Mouse (Mus musculus) NIH3T3 (cell line): ENCODE measurements around the gene Klhl35.

Source experiments
- DNase-seq: peaks from one replicate; pipeline ENCODE4 v3.0.0-alpha.2; 2012; ENCODE audit warnings: low read depth

Gene Klhl35

GRCm38 (mm10) chr7:99452859-99453258, 12.9 kb upstream of the Klhl35 start:
- no peak for DNase-seq

DNA sequence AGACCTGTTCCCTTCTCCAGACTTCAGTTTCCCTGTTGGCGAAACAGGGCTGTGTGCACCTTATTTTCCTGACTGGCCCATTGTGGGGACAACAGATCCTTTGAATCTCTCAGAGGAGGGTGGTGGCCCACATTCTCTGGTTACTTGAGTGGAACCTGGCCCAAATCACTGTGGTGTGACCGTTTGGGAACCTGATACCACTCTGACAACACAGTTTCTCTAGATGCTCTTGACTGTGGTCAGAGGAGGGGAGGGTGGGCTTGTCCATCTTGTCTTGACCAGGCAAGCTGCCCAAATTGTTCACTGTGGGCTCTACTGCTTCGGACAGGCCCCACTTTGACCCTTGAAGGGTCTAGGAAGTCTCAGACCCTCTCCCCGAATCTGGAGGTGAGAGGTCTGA, 11.8 kb upstream of the Klhl35 start:
- DNase-seq, result no peak

GRCm38 (mm10) chr7:99458849-99459248, 7.0 kb upstream of the Klhl35 start:
- no peak for DNase-seq

- peak; percentile 24 for DNase-seq
These were observed 5.7 kb upstream of the Klhl35 start for GRCm38 (mm10) chr7:99459888-99460652.

- no peak for DNase-seq
These were observed 2.7 kb upstream of the Klhl35 start for GRCm38 (mm10) chr7:99463120-99463519.

- DNase-seq, result no peak
These were observed 2.1 kb downstream of the Klhl35 start for GRCm38 (mm10) chr7:99467916-99468282.

GRCm38 (mm10) chr7:99468283-99469132, 2.7 kb downstream of the Klhl35 start:
- DNase-seq, result no peak

GRCm38 (mm10) chr7:99469680-99470405, 4.0 kb downstream of the Klhl35 start:
- no peak for DNase-seq

GRCm38 (mm10) chr7:99471578-99471977, 5.8 kb downstream of the Klhl35 start:
- no peak for DNase-seq

- peak; percentile 21 for DNase-seq
These were observed 8.0 kb downstream of the Klhl35 start for GRCm38 (mm10) chr7:99473638-99474407.

DNA sequence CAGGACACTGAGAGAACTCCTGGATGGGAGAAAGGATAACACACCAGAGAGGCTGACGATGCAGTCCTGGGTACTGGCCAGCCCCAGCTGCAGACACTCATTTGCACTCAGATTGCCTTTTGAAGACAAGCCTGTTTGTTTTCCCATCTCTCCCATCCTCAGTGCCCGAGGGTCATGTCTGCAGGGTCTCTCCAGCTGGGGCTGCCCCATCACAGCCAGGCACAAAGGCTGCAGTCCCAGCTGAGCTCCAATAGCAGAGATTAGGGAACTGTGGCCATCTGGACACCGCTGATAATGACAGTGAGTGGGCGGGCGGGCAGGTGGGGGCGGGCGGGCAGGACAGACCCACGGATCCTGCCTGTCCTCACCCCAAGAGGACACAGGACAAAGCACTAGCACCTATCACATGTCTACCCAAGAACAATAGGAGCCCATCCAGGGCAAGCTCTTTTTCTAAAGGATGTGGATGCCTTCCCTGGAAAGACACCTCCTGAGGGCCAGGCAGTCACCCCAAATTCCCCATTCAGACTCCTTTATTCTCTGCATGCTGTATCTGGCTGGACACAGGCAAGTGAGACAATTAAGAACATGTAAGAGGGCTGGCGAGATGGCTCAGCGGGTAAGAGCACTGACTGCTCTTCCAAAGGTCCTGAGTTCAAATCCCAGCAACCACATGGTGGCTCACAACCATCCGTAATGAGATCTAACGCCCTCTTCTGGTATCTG, 9.2 kb downstream of the Klhl35 start:
- DNase-seq, result no peak

DNA sequence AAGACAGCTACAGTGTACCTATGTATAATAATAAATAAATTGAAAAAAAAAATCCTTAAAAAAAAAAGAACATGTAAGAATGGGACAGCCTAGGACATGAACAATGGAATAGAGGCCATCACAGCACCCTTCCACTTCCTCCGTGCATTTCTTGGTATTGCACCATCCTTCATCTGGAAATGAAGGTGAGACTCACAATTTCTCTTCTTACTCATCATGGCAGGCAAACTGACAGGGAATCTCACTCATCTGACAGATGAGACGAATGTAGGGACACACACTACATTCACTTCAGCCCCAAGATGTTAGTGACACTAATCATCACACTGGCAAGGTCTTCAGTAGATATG, 9.7 kb downstream of the Klhl35 start:
- DNase-seq, result no peak

DNA sequence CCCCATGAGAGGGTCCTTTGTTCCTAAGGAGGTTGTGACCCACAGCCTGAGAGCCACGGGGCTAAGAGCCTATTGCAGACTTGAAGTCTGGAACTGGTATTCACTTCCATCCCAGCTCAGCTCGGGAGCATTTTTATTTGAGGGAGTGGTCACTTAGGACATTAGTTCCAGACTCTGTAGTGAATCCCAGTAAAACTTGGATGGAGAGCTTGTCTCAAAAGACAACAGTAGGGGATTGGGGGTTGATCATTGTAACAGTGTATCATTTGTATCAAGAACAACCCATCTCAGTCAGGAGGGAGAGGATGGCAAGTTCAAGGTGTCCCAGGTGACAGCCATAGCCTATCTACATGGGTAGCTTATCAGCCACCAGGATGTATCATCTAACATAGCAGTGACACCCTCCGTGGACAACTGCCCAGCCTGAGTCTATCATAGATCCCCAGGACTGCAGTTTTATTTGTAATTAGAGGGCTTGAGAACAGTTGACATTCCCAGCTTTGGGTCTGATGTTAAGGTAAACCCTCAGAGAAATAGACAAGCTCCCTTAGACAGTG, 10.8 kb downstream of the Klhl35 start:
- DNase-seq, result no peak

GRCm38 (mm10) chr7:99477235-99477634, 11.4 kb downstream of the Klhl35 start:
- peak; percentile 17 for DNase-seq

GRCm38 (mm10) chr7:99482637-99483036, 16.8 kb downstream of the Klhl35 start:
- DNase-seq, result peak; percentile 18

- peak; percentile 96 for DNase-seq
These were observed 17.6 kb downstream of the Klhl35 start, which contains the start of gene Rps3 for GRCm38 (mm10) chr7:99483271-99483923. TSS of gene Rps3 (minus strand) at chr7:99483738.

- no peak for DNase-seq
These were observed 18.1 kb downstream of the Klhl35 start for GRCm38 (mm10) chr7:99483924-99484319.

GRCm38 (mm10) chr7:99484679-99485078, 18.9 kb downstream of the Klhl35 start:
- DNase-seq, result no peak

GRCm38 (mm10) chr7:99489708-99490107, 23.9 kb downstream of the Klhl35 start:
- DNase-seq, result no peak

DNA sequence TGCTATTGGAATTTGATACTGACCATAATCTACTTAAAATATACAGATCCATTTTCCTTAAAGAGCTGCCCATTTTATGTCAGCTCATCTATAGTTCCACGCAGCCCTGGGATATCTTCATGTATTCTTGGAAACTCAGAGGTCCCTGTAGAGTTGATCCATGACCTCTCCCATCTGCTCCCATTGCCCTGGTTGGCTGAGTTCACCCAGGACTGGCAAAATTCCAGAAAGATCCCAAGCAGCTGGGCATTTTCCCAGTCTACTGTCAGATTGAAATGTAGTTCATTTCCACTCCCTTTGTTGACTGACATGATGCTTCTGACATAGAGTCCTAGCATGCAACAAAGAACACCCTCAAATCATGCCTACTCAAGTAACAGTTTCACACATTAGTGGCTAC, 33.3 kb downstream of the Klhl35 start:
- DNase-seq, result peak; percentile 21
